8 mouse cellular contexts compared by ENCODE assay signal in the genomic region with DNA sequence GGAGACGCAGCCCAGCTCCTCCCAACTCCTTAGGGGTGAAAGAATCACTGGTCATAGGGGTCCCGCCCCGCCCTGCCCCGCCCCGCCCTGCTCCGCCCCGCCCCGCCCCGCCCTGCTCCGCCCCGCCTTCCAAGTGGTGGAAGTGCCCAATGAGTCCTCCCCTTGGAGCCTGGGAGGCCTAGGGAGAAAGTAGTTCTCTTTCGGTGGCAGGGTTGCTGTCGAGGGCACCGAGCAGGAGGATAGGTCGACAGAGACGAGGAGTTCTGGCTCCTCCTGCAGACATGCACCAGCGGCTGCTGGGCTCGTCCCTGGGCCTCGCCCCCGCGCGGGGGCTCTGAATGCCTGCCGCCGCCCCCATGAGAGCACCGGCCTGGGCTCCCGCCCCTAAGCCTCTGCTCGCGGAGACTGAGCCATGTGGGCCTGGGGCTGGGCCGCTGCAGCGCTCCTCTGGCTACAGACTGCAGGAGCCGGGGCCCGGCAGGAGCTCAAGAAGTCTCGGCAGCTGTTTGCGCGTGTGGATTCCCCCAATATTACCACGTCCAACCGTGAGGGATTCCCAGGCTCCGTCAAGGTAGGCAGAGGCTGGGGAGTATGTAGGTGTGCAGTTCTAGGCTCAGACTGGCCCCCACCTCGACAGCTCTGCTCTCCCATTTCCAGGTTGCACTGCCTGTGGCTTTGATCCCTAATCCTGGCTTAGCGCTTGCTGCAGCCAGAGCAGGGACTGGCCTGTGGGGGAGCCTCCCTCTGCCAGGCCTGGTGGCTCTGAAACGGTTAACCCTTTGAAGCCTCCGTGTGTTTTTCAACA. TPM values are rescaled to one million over a fixed set of nuclear protein-coding genes. Genes with fewer than 3 reads are reported as not detected.
DNase-seq lines count a peak whose midpoint lies in the region; ATAC-seq lines count a peak whose summit lies in the region.

A gene (plus strand): TSS at position 152 of the 805 bp plus-strand sequence.

- peak within 1 kb of the TSS; percentile 99 for H3K4me2 ChIP-seq in heart, embryonic 11.5 days
- H3K4me2 ChIP-seq in kidney, embryonic 14.5 days (replicated peaks; ENCODE audit: low read depth, low read length): peak within 1 kb of the TSS; percentile 92
- H3K4me2 ChIP-seq in liver, embryonic 13.5 days: peak within 1 kb of the TSS; percentile 89

- ATAC-seq in erythroblast, adult 5-6 weeks (replicated peaks; ENCODE audit: low FRiP score, poor library complexity, severe bottlenecking): peak; percentile 47
- ATAC-seq in heart, embryonic 11.5 days (replicated peaks; ENCODE audit: insufficient number of reproducible peaks, low FRiP score, low TSS enrichment): peak; percentile 78
- ATAC-seq in kidney, embryonic 14.5 days (ENCODE audit: low FRiP score, low TSS enrichment): peak; percentile 89
- ATAC-seq in liver, embryonic 13.5 days (ENCODE audit: low read depth): peak; percentile 88

- peaks cover 8% of the 10 kb centered on the region for H3K36me3 ChIP-seq in heart, embryonic 11.5 days (ENCODE audit: control insufficient read depth, insufficient read depth, low read length)
- peaks cover 42% of the 10 kb centered on the region for H3K36me3 ChIP-seq in kidney, embryonic 14.5 days (ENCODE audit: control insufficient read depth, insufficient read depth, low read length)
- peaks cover 45% of the 10 kb centered on the region for H3K36me3 ChIP-seq in liver, embryonic 13.5 days

- peak within 1 kb of the TSS; percentile 54; the same call in 1 of the 2 replicates for H3K27ac ChIP-seq in heart, embryonic 11.5 days (ENCODE audit: low read depth, low read length)
- peak within 1 kb of the TSS; percentile 47 for H3K27ac ChIP-seq in kidney, embryonic 14.5 days (ENCODE audit: low read depth, low read length)
- H3K27ac ChIP-seq in liver, embryonic 13.5 days: peak within 1 kb of the TSS; percentile 85

- peak; percentile 59 for DNase-seq in thymus, postnatal 0 days (ENCODE audit: low spot score)
- DNase-seq in thymus, postnatal 10 days (ENCODE audit: low spot score in 2 of 2): no peak
- DNase-seq in liver, embryonic 13.5 days: peak; percentile 64
- DNase-seq in naive thymus-derived CD4-positive, alpha-beta T cell, adult 2 months (ENCODE audit: low read depth): peak; percentile 44
- DNase-seq in testis, postnatal 10 days (ENCODE audit: low spot score): peak; percentile 63

- H3K4me1 ChIP-seq in heart, embryonic 11.5 days (ENCODE audit: control insufficient read depth, insufficient read depth, low read length): peaks cover 17% of the 10 kb centered on the region
- 0 out of 2 replicates have a peak, but pooled peaks cover 10% of the 10 kb centered on the region for H3K4me1 ChIP-seq in kidney, embryonic 14.5 days (ENCODE audit: control insufficient read depth, insufficient read depth, low read length)
- H3K4me1 ChIP-seq in liver, embryonic 13.5 days (replicated peaks): peaks cover 54% of the 10 kb centered on the region

- peak within 1 kb of the TSS; percentile 58 for H3K4me3 ChIP-seq in heart, embryonic 11.5 days (ENCODE audit: low read depth, low read length)
- H3K4me3 ChIP-seq in kidney, embryonic 14.5 days (ENCODE audit: low read length): peak within 1 kb of the TSS; percentile 53
- peak within 1 kb of the TSS; percentile 70 for H3K4me3 ChIP-seq in liver, embryonic 13.5 days (replicated peaks)

- H3K9ac ChIP-seq in heart, embryonic 11.5 days (ENCODE audit: low read depth, low read length): peak within 1 kb of the TSS; percentile 78
- peak within 1 kb of the TSS; percentile 60 for H3K9ac ChIP-seq in kidney, embryonic 14.5 days (ENCODE audit: low read depth, low read length)
- H3K9ac ChIP-seq in liver, embryonic 13.5 days: peak within 1 kb of the TSS; percentile 84

- no peaks in the 10 kb centered on the region for H3K9me3 ChIP-seq in heart, embryonic 11.5 days (replicated peaks; ENCODE audit: control insufficient read depth, low read length)
- H3K9me3 ChIP-seq in kidney, embryonic 14.5 days (ENCODE audit: control insufficient read depth, low read length): no peaks in the 10 kb centered on the region
- no peaks in the 10 kb centered on the region for H3K9me3 ChIP-seq in liver, embryonic 13.5 days (replicated peaks)

- WGBS in heart, embryonic 11.5 days (ENCODE audit: insufficient replicate concordance): 1% methylated on average over 33 of the region's 42 CpGs
- under 1% methylated on average over 34 of the region's 42 CpGs for WGBS in kidney, embryonic 14.5 days
- 1% methylated on average over 39 of the region's 42 CpGs for WGBS in liver, embryonic 13.5 days (ENCODE audit: insufficient replicate concordance)

- no peaks in the 10 kb centered on the region for H3K27me3 ChIP-seq in heart, embryonic 11.5 days (ENCODE audit: control insufficient read depth, insufficient read depth, low read length)
- no peaks in the 10 kb centered on the region for H3K27me3 ChIP-seq in kidney, embryonic 14.5 days (ENCODE audit: control insufficient read depth, insufficient read depth, low read length)
- no peaks in the 10 kb centered on the region for H3K27me3 ChIP-seq in liver, embryonic 13.5 days

RNA-seq across cellular contexts. Expression of the gene that starts here (rescaled TPM):
- 14.9 and 19.3 TPM in 2 replicates for polyA plus RNA-seq in thymus, postnatal 0 days (2015; fragmentation: Nextera tagmentation; extraction: Ambion mirVana)
- 99.9 and 100 TPM in 2 replicates for total RNA-seq in erythroblast, adult 5-6 weeks (2015; ENCODE audit: low replicate concordance)
- total RNA-seq in erythroblast, adult 5-6 weeks (2017; ENCODE audit: low replicate concordance): 21.5 and 35.8 TPM in 2 replicates
- polyA plus RNA-seq in heart, embryonic 11.5 days (2014; fragmentation: Nextera tagmentation; extraction: Ambion mirVana): 24.6 and 26.9 TPM in 2 replicates
- 129 and 142 TPM in 2 replicates for polyA plus RNA-seq in kidney, embryonic 14.5 days (2014; fragmentation: Nextera tagmentation; extraction: Ambion mirVana)
- 55.3 and 58.7 TPM in 2 replicates for polyA plus RNA-seq in liver, embryonic 13.5 days (2015; fragmentation: Nextera tagmentation; extraction: Ambion mirVana)

Comparison
In these comparisons a context has a peak if more than half of its experiments do, and no peak if none do; other contexts are left out.
1. DNase-seq: peak in thymus, postnatal 0 days (single experiment), liver, embryonic 13.5 days (single experiment), naive thymus-derived CD4-positive, alpha-beta T cell, adult 2 months (single experiment) and testis, postnatal 10 days (single experiment); none in thymus, postnatal 10 days (0 of 2).
2. Peak in every context shown above with its lines, with median percentiles within 50 percentile points of each other: ATAC-seq, H3K27ac ChIP-seq, H3K4me2 ChIP-seq, H3K4me3 ChIP-seq and H3K9ac ChIP-seq.